Comparison of ENCODE assay signal across 9 mouse cellular contexts in the genomic region with DNA sequence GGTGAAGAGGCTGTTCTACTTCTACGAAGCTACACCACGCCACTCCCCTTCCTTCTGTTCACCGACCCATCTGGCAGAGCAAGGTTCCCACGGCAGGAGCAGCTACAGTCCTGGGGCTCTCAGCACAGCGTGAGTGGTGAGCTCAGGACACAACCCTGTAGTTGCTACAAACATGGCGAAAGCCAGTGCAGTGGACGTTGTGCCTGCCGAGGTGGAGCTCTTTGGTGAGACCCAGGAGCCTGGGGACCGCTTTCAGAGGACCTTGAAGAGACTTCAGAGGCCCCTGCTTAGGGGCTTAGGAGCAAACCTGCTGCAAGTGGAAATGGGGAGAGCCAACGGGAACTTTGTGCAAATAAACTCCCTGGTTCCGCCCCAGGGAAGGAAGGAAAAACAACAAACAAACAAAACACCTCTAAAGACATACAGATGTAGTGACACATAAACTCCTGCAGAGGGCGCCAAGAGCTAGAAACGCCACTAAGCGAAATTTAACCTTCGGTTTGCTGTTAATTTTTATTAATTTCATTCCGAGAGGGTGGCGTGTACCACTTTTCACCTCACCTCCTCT. TPM values are rescaled to one million over a fixed set of nuclear protein-coding genes. Genes with fewer than 3 reads are reported as not detected.
DNase-seq lines count a peak whose midpoint lies in the region; ATAC-seq and TF ChIP-seq lines count a peak whose summit lies in the region.
"Had no signal": no experiment of that assay in that cellular context is flagged by ENCODE, and none has a peak within 500 bp of the region (broad histone marks: within the 10 kb centered on the region; RNA-seq: fewer than 3 reads in every experiment).

No protein-coding gene starts in this region.

- peak overlapping the region; percentile 80 for H3K9ac ChIP-seq in heart, embryonic 13.5 days
- H3K9ac ChIP-seq in stomach, postnatal 0 days (ENCODE audit: low read length): peak overlapping the region; percentile 58

- no peak for TF ChIP-seq EP300 in stomach, postnatal 0 days (optimal IDR thresholded peaks at IDR 0.05)

- peak overlapping the region; percentile 26; the same call in 1 of the 2 replicates for H3K27ac ChIP-seq in heart, embryonic 13.5 days (replicated peaks)
- H3K27ac ChIP-seq in stomach, postnatal 0 days (replicated peaks): no peak overlapping the region

- peak overlapping the region; percentile 51 for H3K4me3 ChIP-seq in heart, embryonic 13.5 days
- peak overlapping the region; percentile 37 for H3K4me3 ChIP-seq in stomach, postnatal 0 days (ENCODE audit: low read depth, low read length)

- no peaks in the 10 kb centered on the region for H3K9me3 ChIP-seq in heart, embryonic 13.5 days
- no peaks in the 10 kb centered on the region for H3K9me3 ChIP-seq in stomach, postnatal 0 days (ENCODE audit: control insufficient read depth, low read length)

- ATAC-seq in heart, embryonic 13.5 days (ENCODE audit: extremely low read depth, insufficient number of reproducible peaks, low FRiP score, low TSS enrichment): no peak; the same call in 1 of the 2 replicates
- ATAC-seq in megakaryocyte progenitor cell, adult 5-6 weeks (replicated peaks; ENCODE audit: poor library complexity): peak; percentile 33
- ATAC-seq in stomach, postnatal 0 days (ENCODE audit: low FRiP score, low TSS enrichment): peak; percentile 56

- no peaks in the 10 kb centered on the region for H3K36me3 ChIP-seq in heart, embryonic 13.5 days
- H3K36me3 ChIP-seq in stomach, postnatal 0 days (ENCODE audit: control insufficient read depth, insufficient read depth, low read length): no peaks in the 10 kb centered on the region

- H3K4me2 ChIP-seq in heart, embryonic 13.5 days: peak overlapping the region; percentile 79
- peak overlapping the region; percentile 79 for H3K4me2 ChIP-seq in stomach, postnatal 0 days (replicated peaks; ENCODE audit: low read depth)

- H3K4me1 ChIP-seq in heart, embryonic 13.5 days: peaks cover 13% of the 10 kb centered on the region
- H3K4me1 ChIP-seq in stomach, postnatal 0 days (replicated peaks; ENCODE audit: control insufficient read depth, insufficient read depth): 0 out of 2 replicates have a peak, but pooled peaks cover 3% of the 10 kb centered on the region

- WGBS in heart, embryonic 13.5 days: 14% methylated on average over 17 of the region's 17 CpGs
- 12% methylated on average over 17 of the region's 17 CpGs for WGBS in stomach, postnatal 0 days

- DNase-seq in kidney, adult 18-20 months: peak; percentile 63
- DNase-seq in kidney, adult 11 months: no peak
- peak; percentile 40 for DNase-seq in cerebellum, adult 8-10 months
- peak; percentile 39 to 43 for DNase-seq in kidney, postnatal 25 days
- DNase-seq in stomach, postnatal 0 days (ENCODE audit: low spot score): peak; percentile 37
- DNase-seq in right cerebral cortex, postnatal 10 days (ENCODE audit: low spot score in 2 of 2): no peak

- H3K27me3 ChIP-seq in heart, embryonic 13.5 days (replicated peaks): peaks cover 11% of the 10 kb centered on the region
- no peaks in the 10 kb centered on the region for H3K27me3 ChIP-seq in stomach, postnatal 0 days (ENCODE audit: control insufficient read depth, insufficient read depth, low read length)

- peak; percentile 83 for TF ChIP-seq CTCF in stomach, postnatal 0 days (IDR thresholded peaks at IDR 0.05; ENCODE audit: low read depth)

RNA-seq across cellular contexts. Expression of a gene that starts 3.2 kb away (rescaled TPM):
- polyA plus RNA-seq in heart, embryonic 13.5 days (2015; fragmentation: Nextera tagmentation; extraction: Ambion mirVana): 0.16 and 0.41 TPM in 2 replicates
- 1.4 and 1.5 TPM in 2 replicates for total RNA-seq in megakaryocyte progenitor cell, adult 5-6 weeks (2015)
- 1.8 and 1.9 TPM in 2 replicates for total RNA-seq in megakaryocyte progenitor cell, adult 5-6 weeks (2017)
- 0.04 TPM in 1 of 2 replicates, not detected in the other for polyA plus RNA-seq in stomach, postnatal 0 days (2015; fragmentation: Nextera tagmentation; extraction: Ambion mirVana)
- total RNA-seq: adrenal gland, postnatal 36 days had no signal

RNA-seq across cellular contexts. Expression of a gene that starts 10.5 kb away (rescaled TPM):
- polyA plus RNA-seq in heart, embryonic 13.5 days (2015; fragmentation: Nextera tagmentation; extraction: Ambion mirVana): 3.3 and 3.5 TPM in 2 replicates
- 23.9 and 29.2 TPM in 2 replicates for total RNA-seq in megakaryocyte progenitor cell, adult 5-6 weeks (2015)
- total RNA-seq in megakaryocyte progenitor cell, adult 5-6 weeks (2017): 7.9 and 9.5 TPM in 2 replicates
- polyA plus RNA-seq in stomach, postnatal 0 days (2015; fragmentation: Nextera tagmentation; extraction: Ambion mirVana): 1.6 and 1.9 TPM in 2 replicates

RNA-seq across cellular contexts. Expression of a gene that starts 24.2 kb away (rescaled TPM):
- 151 and 166 TPM in 2 replicates for polyA plus RNA-seq in heart, embryonic 13.5 days (2015; fragmentation: Nextera tagmentation; extraction: Ambion mirVana)
- total RNA-seq in megakaryocyte progenitor cell, adult 5-6 weeks (2015): 65.8 and 66.4 TPM in 2 replicates
- total RNA-seq in megakaryocyte progenitor cell, adult 5-6 weeks (2017): 70.6 and 83.6 TPM in 2 replicates
- polyA plus RNA-seq in stomach, postnatal 0 days (2015; fragmentation: Nextera tagmentation; extraction: Ambion mirVana): 136 and 140 TPM in 2 replicates

RNA-seq across cellular contexts. Expression of a gene that starts 34.2 kb away (rescaled TPM):
- 14.4 and 14.9 TPM in 2 replicates for polyA plus RNA-seq in heart, embryonic 13.5 days (2015; fragmentation: Nextera tagmentation; extraction: Ambion mirVana)
- 1.6 and 1.9 TPM in 2 replicates for total RNA-seq in megakaryocyte progenitor cell, adult 5-6 weeks (2015)
- 1.8 and 2.3 TPM in 2 replicates for total RNA-seq in megakaryocyte progenitor cell, adult 5-6 weeks (2017)
- 7.5 and 8.9 TPM in 2 replicates for polyA plus RNA-seq in stomach, postnatal 0 days (2015; fragmentation: Nextera tagmentation; extraction: Ambion mirVana)

RNA-seq across cellular contexts. Expression of a gene that starts 39.9 kb away (rescaled TPM):
- polyA plus RNA-seq in heart, embryonic 13.5 days (2015; fragmentation: Nextera tagmentation; extraction: Ambion mirVana): 26.4 and 28.5 TPM in 2 replicates
- 19.4 and 20.2 TPM in 2 replicates for total RNA-seq in megakaryocyte progenitor cell, adult 5-6 weeks (2015)
- total RNA-seq in megakaryocyte progenitor cell, adult 5-6 weeks (2017): 223 and 238 TPM in 2 replicates
- 18.7 and 19.1 TPM in 2 replicates for polyA plus RNA-seq in stomach, postnatal 0 days (2015; fragmentation: Nextera tagmentation; extraction: Ambion mirVana)

Comparison
In these comparisons a context has a peak if more than half of its experiments do, and no peak if none do; other contexts are left out.
1. DNase-seq: peak in kidney, adult 18-20 months (single experiment), cerebellum, adult 8-10 months (single experiment), kidney, postnatal 25 days (2 of 2) and stomach, postnatal 0 days (single experiment); none in kidney, adult 11 months (single experiment) and right cerebral cortex, postnatal 10 days (0 of 2).